Mouse (Mus musculus): ENCODE data around the gene Ret. TPM values are rescaled to one million over a fixed set of nuclear protein-coding genes. Genes with fewer than 3 reads are reported as not detected.

Ret gene
- polyA plus RNA-seq (2015; fragmentation: Nextera tagmentation; extraction: Ambion mirVana), result 0.45 and 0.48 TPM in 2 replicates

GRCm38 (mm10) chr6:118197440-118197975 is at the start of gene Ret:
Ret (minus strand) TSS chr6:118197718.

DNA sequence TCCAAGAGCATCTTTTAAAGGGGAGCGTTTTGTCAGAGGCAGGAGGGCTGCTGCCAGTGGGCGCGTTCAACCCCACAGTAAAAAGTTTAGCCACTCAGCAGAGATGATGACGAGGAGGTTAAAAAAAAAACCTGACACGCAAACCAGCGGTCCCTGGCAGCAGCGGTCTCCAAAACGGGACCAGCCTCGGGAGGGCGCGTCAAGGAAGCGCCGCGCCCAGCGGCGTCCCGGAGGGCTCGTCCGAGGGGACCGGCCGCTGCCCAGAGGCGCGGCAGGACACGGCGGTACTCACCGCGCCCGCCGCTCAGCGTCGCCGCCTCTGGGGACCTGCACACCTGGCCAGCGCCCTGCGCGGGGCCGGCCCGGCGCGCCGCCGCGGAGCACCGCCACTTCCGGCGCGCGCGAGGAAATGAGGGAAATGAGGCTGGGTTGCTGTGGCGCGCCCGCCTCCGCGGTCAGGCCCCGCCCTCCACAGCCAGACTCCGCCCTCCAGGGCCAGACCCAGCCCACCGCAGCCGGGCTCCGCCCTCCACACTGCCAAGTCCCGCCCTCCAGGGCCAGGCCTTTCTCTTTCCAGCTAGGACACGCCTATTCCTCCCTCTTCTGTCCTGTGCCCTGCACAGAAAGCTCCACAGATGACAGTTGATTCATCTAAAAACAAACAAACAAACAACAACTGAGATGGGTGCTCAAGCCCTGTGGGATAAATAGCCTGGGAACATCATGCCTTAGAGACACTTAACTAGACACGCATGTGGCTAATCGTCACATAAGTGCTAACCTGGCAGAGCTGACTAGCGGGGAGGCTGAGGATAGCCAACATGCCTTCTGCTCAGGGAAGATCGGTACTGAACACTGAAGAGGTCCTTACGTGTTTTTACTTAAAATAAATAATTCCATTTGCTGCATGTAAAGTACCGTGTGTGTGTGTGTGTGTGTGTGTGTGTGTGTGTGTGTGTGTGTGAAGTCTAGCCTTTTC is 58.5 kb downstream of the Ret start, which contains the start of gene Csgalnact2:
Csgalnact2 (minus strand) TSS at position 410 of the 979 bp plus-strand sequence.

Other genes starting within 250 kb of the Ret start
- 0.40 and 0.50 TPM in 2 replicates for gene Rasgef1a, start 186.3 kb downstream of the Ret start, polyA plus RNA-seq (2015; fragmentation: Nextera tagmentation; extraction: Ambion mirVana)
- 12.7 and 14.1 TPM in 2 replicates for gene Csgalnact2, start 58.6 kb downstream of the Ret start, polyA plus RNA-seq (2015; fragmentation: Nextera tagmentation; extraction: Ambion mirVana)
- 13.0 and 13.7 TPM in 2 replicates for gene Bms1, start 221.8 kb upstream of the Ret start, polyA plus RNA-seq (2015; fragmentation: Nextera tagmentation; extraction: Ambion mirVana)